Comparison of ENCODE assay signal across 26 mouse cellular contexts in genomic region chr11:5913936-5914335, GRCm38 (mm10). TPM values are rescaled to one million over a fixed set of nuclear protein-coding genes. Genes with fewer than 3 reads are reported as not detected.
DNase-seq lines count a peak whose midpoint lies in the region; ATAC-seq and TF ChIP-seq lines count a peak whose summit lies in the region.
"Had no signal": no experiment of that assay in that cellular context is flagged by ENCODE, and none has a peak within 500 bp of the region (broad histone marks: within the 10 kb centered on the region; RNA-seq: fewer than 3 reads in every experiment).

No protein-coding gene starts in this region.

- TF ChIP-seq CTCF in gastrocnemius, adult 2 months (IDR thresholded peaks at IDR 0.05) = no peak

- no peak for ATAC-seq in midbrain, embryonic 11.5 days (ENCODE audit: low FRiP score)
- no peak for ATAC-seq in midbrain, embryonic 14.5 days (ENCODE audit: low FRiP score, low TSS enrichment)
- peak; percentile 74 for ATAC-seq in embryonic facial prominence, embryonic 14.5 days (ENCODE audit: low read depth)
- ATAC-seq: intestine, embryonic 15.5 days had no signal

- no peaks in the 10 kb centered on the region for H3K79me2 ChIP-seq in myocyte (ENCODE audit: control insufficient read depth, insufficient read depth)

- WGBS in midbrain, embryonic 11.5 days = 73% methylated on average over 4 of the region's 4 CpGs
- 72% methylated on average over 4 of the region's 4 CpGs for WGBS in midbrain, embryonic 14.5 days
- 73% methylated on average over 4 of the region's 4 CpGs for WGBS in embryonic facial prominence, embryonic 14.5 days

- no peaks in the 10 kb centered on the region for H3K4me1 ChIP-seq in midbrain, embryonic 11.5 days (ENCODE audit: control insufficient read depth, insufficient read depth, low read length)
- H3K4me1 ChIP-seq in midbrain, embryonic 14.5 days (ENCODE audit: control insufficient read depth, insufficient read depth, low read length) = no peaks in the 10 kb centered on the region
- no peaks in the 10 kb centered on the region for H3K4me1 ChIP-seq in embryonic facial prominence, embryonic 14.5 days (ENCODE audit: control insufficient read depth, insufficient read depth, low read length)
- H3K4me1 ChIP-seq: forebrain, embryonic 12.5 days; hindbrain, embryonic 15.5 days; limb, embryonic 12.5 days; lung, embryonic 15.5 days had no signal

- peak overlapping the region; percentile 82 for H3K27ac ChIP-seq in gastrocnemius, adult 2 months
- no peak overlapping the region for H3K27ac ChIP-seq in midbrain, embryonic 11.5 days (ENCODE audit: low read depth, low read length)
- H3K27ac ChIP-seq in midbrain, embryonic 14.5 days (replicated peaks; ENCODE audit: low read depth, low read length) = no peak overlapping the region
- H3K27ac ChIP-seq in embryonic facial prominence, embryonic 14.5 days (replicated peaks; ENCODE audit: low read depth, low read length) = no peak overlapping the region
- H3K27ac ChIP-seq: forebrain, embryonic 12.5 days; hindbrain, embryonic 15.5 days; intestine, embryonic 15.5 days; limb, embryonic 12.5 days; liver, embryonic 14.5 days; lung, embryonic 15.5 days; neural tube, embryonic 13.5 days had no signal

- intact Hi-C loops in gastrocnemius, adult 2 months (cut with DNase I) = no loop called here

- H3K36me3 ChIP-seq in midbrain, embryonic 11.5 days (ENCODE audit: control insufficient read depth, insufficient read depth, low read length) = no peaks in the 10 kb centered on the region
- H3K36me3 ChIP-seq in midbrain, embryonic 14.5 days (ENCODE audit: control insufficient read depth, insufficient read depth, low read length) = no peaks in the 10 kb centered on the region
- H3K36me3 ChIP-seq in embryonic facial prominence, embryonic 14.5 days (ENCODE audit: control insufficient read depth, insufficient read depth, low read length) = no peaks in the 10 kb centered on the region
- H3K36me3 ChIP-seq in myocyte (ENCODE audit: control insufficient read depth, insufficient read depth) = no peaks in the 10 kb centered on the region
- H3K36me3 ChIP-seq: forebrain, embryonic 12.5 days; hindbrain, embryonic 15.5 days; intestine, embryonic 15.5 days; limb, embryonic 12.5 days; lung, embryonic 15.5 days; neural tube, embryonic 13.5 days had no signal

- no peak overlapping the region for H3K9ac ChIP-seq in midbrain, embryonic 11.5 days (ENCODE audit: low read length)
- no peak overlapping the region for H3K9ac ChIP-seq in midbrain, embryonic 14.5 days (replicated peaks; ENCODE audit: low read length)
- H3K9ac ChIP-seq in embryonic facial prominence, embryonic 14.5 days (ENCODE audit: low read depth, low read length) = no peak overlapping the region
- H3K9ac ChIP-seq: forebrain, embryonic 12.5 days; hindbrain, embryonic 15.5 days; intestine, embryonic 15.5 days; limb, embryonic 12.5 days; liver, embryonic 14.5 days; lung, embryonic 15.5 days; neural tube, embryonic 13.5 days had no signal

- no peak overlapping the region for H3ac ChIP-seq in myocyte (ENCODE audit: control insufficient read depth, insufficient read length)

- no peak for TF ChIP-seq POLR2A in myocyte (IDR thresholded peaks at IDR 0.05; ENCODE audit: insufficient read length, low read depth)

- H3K27me3 ChIP-seq in midbrain, embryonic 11.5 days (ENCODE audit: control insufficient read depth, insufficient read depth, low read length) = no peaks in the 10 kb centered on the region
- H3K27me3 ChIP-seq in midbrain, embryonic 14.5 days (ENCODE audit: control insufficient read depth, insufficient read depth, low read length) = no peaks in the 10 kb centered on the region
- H3K27me3 ChIP-seq in embryonic facial prominence, embryonic 14.5 days (replicated peaks; ENCODE audit: control insufficient read depth, insufficient read depth, low read length) = no peaks in the 10 kb centered on the region
- peaks cover 15% of the 10 kb centered on the region for H3K27me3 ChIP-seq in myocyte (ENCODE audit: control insufficient read depth, insufficient read depth, insufficient read length)
- H3K27me3 ChIP-seq: hindbrain, embryonic 15.5 days; intestine, embryonic 15.5 days; neural tube, embryonic 13.5 days had no signal

- no peak overlapping the region; the same call in 1 of the 2 replicates for H3K4me3 ChIP-seq in gastrocnemius, adult 2 months
- no peak overlapping the region for H3K4me3 ChIP-seq in midbrain, embryonic 11.5 days (ENCODE audit: low read depth, low read length)
- no peak overlapping the region for H3K4me3 ChIP-seq in midbrain, embryonic 14.5 days (replicated peaks; ENCODE audit: low read depth, low read length)
- no peak overlapping the region for H3K4me3 ChIP-seq in embryonic facial prominence, embryonic 14.5 days (ENCODE audit: low read depth, low read length)
- H3K4me3 ChIP-seq in myocyte = no peak overlapping the region
- H3K4me3 ChIP-seq: erythroblast, embryonic 14.5 days; forebrain, embryonic 12.5 days; hindbrain, embryonic 15.5 days; intestine, embryonic 15.5 days; layer of hippocampus, adult 2 months; limb, embryonic 12.5 days; lung, embryonic 15.5 days; megakaryocyte, embryonic 14.5 days; neural tube, embryonic 13.5 days had no signal

- H3K4me2 ChIP-seq in midbrain, embryonic 11.5 days = no peak overlapping the region
- no peak overlapping the region for H3K4me2 ChIP-seq in midbrain, embryonic 14.5 days (ENCODE audit: low read length)
- H3K4me2 ChIP-seq in embryonic facial prominence, embryonic 14.5 days (ENCODE audit: low read depth, low read length) = no peak overlapping the region
- no peak overlapping the region for H3K4me2 ChIP-seq in myocyte (ENCODE audit: low read depth)
- H3K4me2 ChIP-seq: forebrain, embryonic 12.5 days; hindbrain, embryonic 15.5 days; intestine, embryonic 15.5 days; limb, embryonic 12.5 days; lung, embryonic 15.5 days; neural tube, embryonic 13.5 days had no signal

- no peak for DNase-seq in gastrocnemius, adult 2 months
- DNase-seq in gastrocnemius, postnatal 10 days = no peak
- DNase-seq in midbrain, embryonic 11.5 days (ENCODE audit: low spot score, missing footprints) = peak; percentile 39
- DNase-seq in midbrain, embryonic 14.5 days = no peak
- peak; percentile 74 for DNase-seq in embryonic facial prominence, embryonic 14.5 days (ENCODE audit: low spot score)
- DNase-seq in embryo, embryonic 11 days = no peak
- DNase-seq in embryo, embryonic 10.5 days (ENCODE audit: low spot score) = no peak
- DNase-seq: adrenal gland, postnatal 25 days; cerebellum, adult 8-10 months; gastrocnemius, postnatal 25 days; kidney, adult 8-10 months; thymus, postnatal 25 days had no signal

- no peaks in the 10 kb centered on the region for H3K9me3 ChIP-seq in midbrain, embryonic 11.5 days (ENCODE audit: control insufficient read depth, low read length)
- H3K9me3 ChIP-seq in midbrain, embryonic 14.5 days (ENCODE audit: control insufficient read depth, low read length) = no peaks in the 10 kb centered on the region
- H3K9me3 ChIP-seq in embryonic facial prominence, embryonic 14.5 days (ENCODE audit: control insufficient read depth, low read length) = no peaks in the 10 kb centered on the region
- H3K9me3 ChIP-seq: forebrain, embryonic 12.5 days; hindbrain, embryonic 15.5 days; intestine, embryonic 15.5 days; limb, embryonic 12.5 days; lung, embryonic 15.5 days; neural tube, embryonic 13.5 days had no signal

TF ChIP-seq in myocyte, 11 proteins besides CTCF, POLR2A, EP300 and RAD21:
- no peak for TF ChIP-seq TCF3 (IDR thresholded peaks at IDR 0.05; ENCODE audit: insufficient read length, low read depth)
- peak in 2 of 3 experiments; percentile 50 to 59 for TF ChIP-seq MYOD1 (IDR thresholded peaks at IDR 0.05; ENCODE audit: control insufficient read depth in 1 of 3, insufficient read length in 2 of 3, low read depth in 2 of 3)

RNA-seq across cellular contexts. Expression of gene Myl7, which starts 15.4 kb away (rescaled TPM):
- total RNA-seq in gastrocnemius, adult 2 months (2021) = not detected
- not detected for total RNA-seq in gastrocnemius, postnatal 10 days (2021)
- polyA plus RNA-seq in midbrain, embryonic 11.5 days (2014; fragmentation: Nextera tagmentation; extraction: Ambion mirVana) = 0.59 and 0.92 TPM in 2 replicates
- not detected in 2 replicates for polyA plus RNA-seq in midbrain, embryonic 14.5 days (2014; fragmentation: Nextera tagmentation; extraction: Ambion mirVana)
- 0.63 and 1.5 TPM in 2 replicates for polyA plus RNA-seq in embryonic facial prominence, embryonic 14.5 days (2014; fragmentation: Nextera tagmentation; extraction: Ambion mirVana)
- not detected for polyA plus RNA-seq in myocyte (2012; fragmentation: generic; extraction: Trizol)
- total RNA-seq: adrenal gland, postnatal 25 days; gastrocnemius, postnatal 25 days; layer of hippocampus, adult 2 months; layer of hippocampus, postnatal 25 days; monocyte, adult 5-6 weeks had no signal

RNA-seq across cellular contexts. Expression of gene Pold2, which starts 35.8 kb away (rescaled TPM):
- total RNA-seq in gastrocnemius, adult 2 months (2021) = 10 to 100 TPM; 39.7 to 48.5 TPM
- total RNA-seq in gastrocnemius, postnatal 10 days (2021) = 10 to 100 TPM; 36.7 to 45.4 TPM
- 83.8 and 97.4 TPM in 2 replicates for polyA plus RNA-seq in midbrain, embryonic 11.5 days (2014; fragmentation: Nextera tagmentation; extraction: Ambion mirVana)
- polyA plus RNA-seq in midbrain, embryonic 14.5 days (2014; fragmentation: Nextera tagmentation; extraction: Ambion mirVana) = 42.5 and 46.6 TPM in 2 replicates
- polyA plus RNA-seq in embryonic facial prominence, embryonic 14.5 days (2014; fragmentation: Nextera tagmentation; extraction: Ambion mirVana) = 83.2 and 98.3 TPM in 2 replicates
- polyA plus RNA-seq in myocyte (2012; fragmentation: generic; extraction: Trizol) = 101 TPM

RNA-seq across cellular contexts. Expression of gene Gck, which starts 35.9 kb away (rescaled TPM):
- total RNA-seq in gastrocnemius, adult 2 months (2021) = 1 to 10 TPM; 1.8 to 7.8 TPM
- not detected for total RNA-seq in gastrocnemius, postnatal 10 days (2021)
- 1.5 and 1.8 TPM in 2 replicates for polyA plus RNA-seq in midbrain, embryonic 11.5 days (2014; fragmentation: Nextera tagmentation; extraction: Ambion mirVana)
- 5.9 and 9.8 TPM in 2 replicates for polyA plus RNA-seq in midbrain, embryonic 14.5 days (2014; fragmentation: Nextera tagmentation; extraction: Ambion mirVana)
- polyA plus RNA-seq in embryonic facial prominence, embryonic 14.5 days (2014; fragmentation: Nextera tagmentation; extraction: Ambion mirVana) = 1.0 and 2.3 TPM in 2 replicates
- polyA plus RNA-seq in myocyte (2012; fragmentation: generic; extraction: Trizol) = 0.07 TPM
- total RNA-seq: heart, postnatal 4 days; monocyte, adult 5-6 weeks had no signal
- polyA plus RNA-seq: erythroblast, embryonic 14.5 days had no signal

RNA-seq across cellular contexts. Expression of gene Ykt6, which starts 41.6 kb away (rescaled TPM):
- 10 to 100 TPM; 37.0 to 46.7 TPM for total RNA-seq in gastrocnemius, adult 2 months (2021)
- 10 to 100 TPM; 46.7 to 50.4 TPM for total RNA-seq in gastrocnemius, postnatal 10 days (2021)
- 27.2 and 29.4 TPM in 2 replicates for polyA plus RNA-seq in midbrain, embryonic 11.5 days (2014; fragmentation: Nextera tagmentation; extraction: Ambion mirVana)
- polyA plus RNA-seq in midbrain, embryonic 14.5 days (2014; fragmentation: Nextera tagmentation; extraction: Ambion mirVana) = 40.5 and 57.6 TPM in 2 replicates
- 30.9 and 33.1 TPM in 2 replicates for polyA plus RNA-seq in embryonic facial prominence, embryonic 14.5 days (2014; fragmentation: Nextera tagmentation; extraction: Ambion mirVana)
- polyA plus RNA-seq in myocyte (2012; fragmentation: generic; extraction: Trizol) = 89.7 TPM

RNA-seq across cellular contexts. Expression of gene Aebp1, which starts 52.2 kb away (rescaled TPM):
- 10 to 100 TPM; 52.8 to 72.3 TPM for total RNA-seq in gastrocnemius, adult 2 months (2021)
- 10 to 100 TPM; 46.5 to 59.8 TPM for total RNA-seq in gastrocnemius, postnatal 10 days (2021)
- 15.0 and 15.8 TPM in 2 replicates for polyA plus RNA-seq in midbrain, embryonic 11.5 days (2014; fragmentation: Nextera tagmentation; extraction: Ambion mirVana)
- 0.23 and 8.5 TPM in 2 replicates for polyA plus RNA-seq in midbrain, embryonic 14.5 days (2014; fragmentation: Nextera tagmentation; extraction: Ambion mirVana)
- 68.8 and 73.6 TPM in 2 replicates for polyA plus RNA-seq in embryonic facial prominence, embryonic 14.5 days (2014; fragmentation: Nextera tagmentation; extraction: Ambion mirVana)
- 103 TPM for polyA plus RNA-seq in myocyte (2012; fragmentation: generic; extraction: Trizol)
- total RNA-seq: monocyte, adult 5-6 weeks had no signal

Comparison
In these comparisons a context has a peak if more than half of its experiments do, and no peak if none do; other contexts are left out.
1. DNase-seq: peak in midbrain, embryonic 11.5 days (single experiment) and embryonic facial prominence, embryonic 14.5 days (single experiment); none in gastrocnemius, adult 2 months (single experiment), gastrocnemius, postnatal 10 days (single experiment), midbrain, embryonic 14.5 days (single experiment), embryo, embryonic 11 days (single experiment) and embryo, embryonic 10.5 days (single experiment).